Mouse (Mus musculus) heart, adult 11 months (tissue): ENCODE measurements at regions not wholly inside any gene's neighbourhood (a gene's known extent, or its start where the extent isn't known, plus 50 kb on each side); places are given as distances from the start of the nearest gene placed in this dataset.

Source experiments
- DNase-seq: peaks from one replicate; pipeline ENCODE4 v3.0.0; 2022

GRCm38 (mm10) chr3:52414017-52414416 is 145.9 kb downstream of the Foxo1 start:
- peak; percentile 89 for DNase-seq

- peak; percentile 93 for DNase-seq
These were observed 145.1 kb downstream of the Foxo1 start for GRCm38 (mm10) chr3:52413187-52413746.

- DNase-seq: peak; percentile 73
These were observed 143.2 kb downstream of the Foxo1 start for GRCm38 (mm10) chr3:52411356-52411755.

GRCm38 (mm10) chr3:52409465-52409864 is 141.3 kb downstream of the Foxo1 start:
- peak; percentile 79 for DNase-seq

GRCm38 (mm10) chr3:52406778-52407318 is 138.7 kb downstream of the Foxo1 start:
- DNase-seq: peak; percentile 76

GRCm38 (mm10) chr3:52404636-52405035 is 136.5 kb downstream of the Foxo1 start:
- peak; percentile 98 for DNase-seq

- DNase-seq: peak; percentile 53
These were observed 134.9 kb downstream of the Foxo1 start for GRCm38 (mm10) chr3:52403032-52403431.
